ENCODE assay signal across 8 mouse cellular contexts in the genomic region with DNA sequence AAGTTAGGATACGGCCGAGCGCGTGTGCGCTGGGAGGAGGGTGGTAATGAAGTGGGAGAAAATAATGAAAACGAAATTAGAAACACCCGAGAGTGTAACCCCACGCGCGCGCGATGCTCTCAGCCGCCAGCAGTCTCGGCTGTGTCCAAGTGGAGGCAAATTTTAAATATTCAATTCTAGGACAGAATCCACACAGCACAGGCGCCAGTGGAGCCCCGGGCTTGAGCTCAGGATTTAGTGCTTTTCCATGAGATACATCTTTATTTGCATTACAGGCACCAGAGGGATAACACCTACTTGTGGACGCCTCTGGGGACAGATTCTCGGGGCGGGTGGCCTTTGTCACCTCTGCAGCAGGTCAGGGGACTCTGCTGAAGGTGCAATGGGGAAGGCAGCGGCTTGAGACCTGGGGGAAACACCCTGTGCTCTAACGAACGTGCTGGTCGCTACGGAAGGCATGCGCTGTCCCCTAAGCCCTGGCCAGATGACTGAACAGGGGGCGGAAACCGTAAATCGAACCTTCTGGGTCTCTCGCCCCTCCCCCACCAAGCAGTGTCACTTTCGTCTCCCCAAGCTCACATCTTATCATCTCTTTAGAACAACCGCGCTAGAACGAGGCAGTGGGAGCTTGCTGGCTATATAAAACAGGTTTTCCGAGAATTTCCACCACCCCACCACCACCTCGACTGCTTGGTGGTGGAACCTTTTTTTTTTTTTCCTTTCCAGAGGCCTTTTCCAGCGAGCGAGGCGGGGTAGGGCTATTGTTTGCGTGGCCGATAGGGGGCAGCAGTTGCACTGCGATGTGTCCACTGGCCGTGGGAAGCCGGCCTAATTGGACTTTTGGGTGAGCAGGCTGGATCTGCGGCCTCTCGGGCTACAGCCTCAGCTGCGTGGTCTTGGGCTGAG.
DNase-seq lines count a peak whose midpoint lies in the region; ATAC-seq and TF ChIP-seq lines count a peak whose summit lies in the region.

No protein-coding gene starts in this region.

- DNase-seq in heart, postnatal 36 days = peak; percentile 90 to 91
- peak; percentile 80 to 93 for DNase-seq in layer of hippocampus, adult 18-20 months (ENCODE audit: low spot score in 2 of 2)
- DNase-seq in lung, adult 18-20 months = peak; percentile 87 to 90

- H3K36me3 ChIP-seq in ES-Bruce4 (ENCODE audit: control insufficient read depth, insufficient read depth, low read length, poor library complexity, severe bottlenecking) = no peaks in the 10 kb centered on the region
- no peaks in the 10 kb centered on the region for H3K36me3 ChIP-seq in forebrain, embryonic 16.5 days (ENCODE audit: control insufficient read depth, insufficient read depth)
- H3K36me3 ChIP-seq in neural tube, embryonic 14.5 days (ENCODE audit: control insufficient read depth, insufficient read depth, low read length) = no peaks in the 10 kb centered on the region
- H3K36me3 ChIP-seq in testis, adult 2 months (ENCODE audit: control insufficient read depth, insufficient read depth, low read length) = no peaks in the 10 kb centered on the region

- peak overlapping the region; percentile 94 for H3K9ac ChIP-seq in ES-Bruce4 (ENCODE audit: low read depth, poor library complexity, severe bottlenecking)
- peak overlapping the region; percentile 90 for H3K9ac ChIP-seq in forebrain, embryonic 16.5 days (replicated peaks; ENCODE audit: low read depth, low read length)
- H3K9ac ChIP-seq in neural tube, embryonic 14.5 days (replicated peaks; ENCODE audit: low read depth, low read length) = peak overlapping the region; percentile 73

- TF ChIP-seq CTCF in ES-Bruce4 (IDR thresholded peaks at IDR 0.05; ENCODE audit: low read depth, low read length) = peak; percentile 83
- peak; percentile 91 for TF ChIP-seq CTCF in testis, adult 2 months (IDR thresholded peaks at IDR 0.05; ENCODE audit: control insufficient read depth, insufficient read depth, insufficient replicate concordance, low read depth, low read length)

- ATAC-seq in cerebellum, adult (ENCODE audit: insufficient number of reproducible peaks, low FRiP score, low TSS enrichment) = peak; percentile 85
- peak; percentile 58 for ATAC-seq in forebrain, embryonic 16.5 days
- ATAC-seq in neural tube, embryonic 14.5 days (ENCODE audit: low read depth) = peak; percentile 78

- H3K4me1 ChIP-seq in ES-Bruce4 (ENCODE audit: control insufficient read depth, insufficient read depth, low read length) = no peaks in the 10 kb centered on the region
- H3K4me1 ChIP-seq in forebrain, embryonic 16.5 days (replicated peaks; ENCODE audit: control insufficient read depth, insufficient read depth, low read length) = peaks cover 8% of the 10 kb centered on the region
- H3K4me1 ChIP-seq in neural tube, embryonic 14.5 days (ENCODE audit: control insufficient read depth, insufficient read depth, low read length) = no peaks in the 10 kb centered on the region
- peaks cover 13% of the 10 kb centered on the region for H3K4me1 ChIP-seq in testis, adult 2 months (ENCODE audit: control insufficient read depth, insufficient read depth, low read length)

- no peaks in the 10 kb centered on the region for H3K9me3 ChIP-seq in ES-Bruce4 (replicated peaks; ENCODE audit: control insufficient read depth, insufficient read depth, low read length, poor library complexity, severe bottlenecking)
- no peaks in the 10 kb centered on the region for H3K9me3 ChIP-seq in forebrain, embryonic 16.5 days (ENCODE audit: control insufficient read depth, low read length)
- H3K9me3 ChIP-seq in neural tube, embryonic 14.5 days (ENCODE audit: control insufficient read depth, low read length) = no peaks in the 10 kb centered on the region

- under 1% methylated on average over 46 of the region's 46 CpGs for WGBS in forebrain, embryonic 16.5 days
- WGBS in neural tube, embryonic 14.5 days = under 1% methylated on average over 46 of the region's 46 CpGs

- peak overlapping the region; percentile 81 for H3K4me2 ChIP-seq in forebrain, embryonic 16.5 days (ENCODE audit: low read length)
- peak overlapping the region; percentile 74 for H3K4me2 ChIP-seq in neural tube, embryonic 14.5 days (ENCODE audit: low read depth, low read length)

- peak overlapping the region; percentile 73 for H3K4me3 ChIP-seq in ES-Bruce4 (ENCODE audit: low read depth, low read length)
- peak overlapping the region; percentile 74 for H3K4me3 ChIP-seq in forebrain, embryonic 16.5 days (replicated peaks; ENCODE audit: low read length)
- H3K4me3 ChIP-seq in neural tube, embryonic 14.5 days (ENCODE audit: low read depth, low read length) = peak overlapping the region; percentile 67
- peak overlapping the region; percentile 75 for H3K4me3 ChIP-seq in testis, adult 2 months (ENCODE audit: control insufficient read depth, low read depth, low read length)

- peak overlapping the region; percentile 45 for H3K27ac ChIP-seq in ES-Bruce4 (ENCODE audit: insufficient read depth, low read length)
- H3K27ac ChIP-seq in forebrain, embryonic 16.5 days (ENCODE audit: low read length) = peak overlapping the region; percentile 88
- H3K27ac ChIP-seq in neural tube, embryonic 14.5 days (ENCODE audit: low read depth, low read length) = peak overlapping the region; percentile 79
- H3K27ac ChIP-seq in testis, adult 2 months (ENCODE audit: control insufficient read depth, insufficient read depth, low read depth, low read length) = peak overlapping the region; percentile 59

- TF ChIP-seq EP300 in ES-Bruce4 (IDR thresholded peaks at IDR 0.05; ENCODE audit: insufficient read depth, low read depth, low read length) = peak; percentile 51; the same call in 1 of the 2 replicates

- peak; percentile 22 for TF ChIP-seq POLR2A in ES-Bruce4 (IDR thresholded peaks at IDR 0.05; ENCODE audit: insufficient read depth, low read length)
- TF ChIP-seq POLR2A in testis, adult 2 months (IDR thresholded peaks at IDR 0.05; ENCODE audit: control insufficient read depth, low read depth, low read length) = no peak; the same call in 1 of the 2 replicates

- intact Hi-C loops in heart, postnatal 36 days (cut with DNase I) = loop anchor here (1.0 to 5.0 kb wide), 3 partner anchors 147 to 207 kb away; no protein-coding TSS in a partner anchor

- no peaks in the 10 kb centered on the region for H3K27me3 ChIP-seq in ES-Bruce4 (ENCODE audit: control insufficient read depth, insufficient read depth, low read length, poor library complexity, severe bottlenecking)
- H3K27me3 ChIP-seq in forebrain, embryonic 16.5 days (replicated peaks; ENCODE audit: control insufficient read depth, insufficient read depth, low read length) = no peaks in the 10 kb centered on the region
- no peaks in the 10 kb centered on the region for H3K27me3 ChIP-seq in neural tube, embryonic 14.5 days (ENCODE audit: control insufficient read depth, insufficient read depth, low read length)
- H3K27me3 ChIP-seq in testis, adult 2 months (ENCODE audit: control insufficient read depth, insufficient read depth, low read length) = no peaks in the 10 kb centered on the region

Comparison
In these comparisons a context has a peak if more than half of its experiments do, and no peak if none do; other contexts are left out.
1. Peak in every context shown above with its lines: DNase-seq, ATAC-seq, H3K4me3 ChIP-seq and H3K27ac ChIP-seq.